Mouse (Mus musculus): ENCODE results near the gene 4833427G06Rik.

DNA sequence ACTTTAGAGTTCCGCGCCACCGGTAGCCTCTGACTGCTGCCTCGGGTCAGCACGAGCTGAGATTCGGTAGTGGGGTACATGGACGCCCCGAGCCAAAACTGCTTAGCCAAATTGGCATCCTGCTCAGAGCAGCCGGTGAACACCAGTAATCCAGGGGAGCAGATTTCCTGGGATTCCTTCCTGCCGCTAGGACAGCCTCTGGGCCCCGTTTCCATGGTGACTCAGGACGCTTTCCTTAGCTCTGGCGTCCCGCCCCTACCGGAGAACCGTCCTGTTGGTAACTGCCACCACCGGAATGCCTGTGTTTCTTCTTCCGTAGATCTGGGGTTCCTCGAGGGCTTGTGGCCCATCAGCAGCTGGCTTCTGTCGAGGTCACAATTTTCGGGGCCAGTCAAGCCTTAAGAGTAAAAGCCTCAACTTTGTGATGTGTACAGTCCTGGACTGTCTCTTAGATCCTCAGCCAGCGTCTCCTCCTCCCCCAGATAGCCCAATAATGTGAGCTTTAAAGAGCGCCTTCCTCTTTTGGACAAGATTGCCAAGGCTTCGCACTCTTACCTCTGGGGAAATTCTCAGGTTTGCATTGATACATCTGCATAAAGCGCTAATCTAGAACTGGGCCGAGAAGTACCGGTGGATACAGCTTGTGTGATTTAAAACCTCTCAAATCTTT, at the start of gene 4833427G06Rik:
- TF ChIP-seq CTCF (IDR thresholded peaks at IDR 0.05; ENCODE audit: extremely low read depth, insufficient read depth, insufficient read length, insufficient replicate concordance) = no peak
- TF ChIP-seq POLR2A (IDR thresholded peaks at IDR 0.05; ENCODE audit: low read depth, low read length) = no peak

Data from spleen, adult 2 months (tissue).